Mouse (Mus musculus) heart, embryonic 16.5 days (tissue): Measurements from ENCODE around the gene Ccdc61. TPM values are rescaled to one million over a fixed set of nuclear protein-coding genes. Genes with fewer than 3 reads are reported as not detected.
A peak's percentile ranks its signal among the peaks of the same experiment; 100 is the strongest.
"Not testable (repeated sequence)": the region's sequence is repeated elsewhere in the genome, so short reads cannot be mapped to it uniquely, and the experiment has no call there.

ENCODE experiments used
- ATAC-seq: fragments of 200-750 bp; cut with Nextera tagmentation; replicated peaks from 2 replicates; pipeline ENCODE4 v1.8.0; 2017; ENCODE audit warnings: moderate number of reproducible peaks; ENCODE audit not compliant: insufficient read depth, low FRiP score; ENCODE audit errors: extremely low read depth
- H3K27ac ChIP-seq: fragments of 300-500 bp; sonication (generic); 2 replicates; pipeline ENCODE4 v1.5.1; 2014; ENCODE audit warnings: mild to moderate bottlenecking, low read length, control low read depth, moderate library complexity
- H3K27me3 ChIP-seq: fragments of 300-500 bp; sonication (generic); 2 replicates; pipeline ENCODE4 v1.6.1; 2014; ENCODE audit warnings: low read length, mixed read lengths; ENCODE audit not compliant: control insufficient read depth, insufficient read depth
- H3K36me3 ChIP-seq: fragments of 300-500 bp; sonication (generic); 2 replicates; pipeline ENCODE4 v1.6.1; 2014; ENCODE audit not compliant: control insufficient read depth, insufficient read depth
- H3K4me1 ChIP-seq: fragments of 300-500 bp; sonication (generic); 2 replicates; pipeline ENCODE4 v1.6.1; 2014; ENCODE audit warnings: low read length, mixed read lengths; ENCODE audit not compliant: control insufficient read depth, insufficient read depth
- H3K4me2 ChIP-seq: fragments of 300-500 bp; sonication (generic); 2 replicates; pipeline ENCODE4 v1.6.1; 2014; ENCODE audit warnings: low read depth, mild to moderate bottlenecking, control low read depth, low read length
- H3K4me3 ChIP-seq: fragments of 300-500 bp; sonication (generic); 2 replicates; pipeline ENCODE4 v1.5.1; 2014; ENCODE audit warnings: mild to moderate bottlenecking, control low read depth, low read length
- H3K9ac ChIP-seq: fragments of 300-500 bp; sonication (generic); 2 replicates; pipeline ENCODE4 v1.6.1; 2014; ENCODE audit warnings: low read length, control low read depth
- H3K9me3 ChIP-seq: fragments of 300-500 bp; sonication (generic); replicated peaks from 2 replicates; pipeline ENCODE4 v1.6.1; 2016; ENCODE audit warnings: low read length; ENCODE audit not compliant: control insufficient read depth
- WGBS: fragments of 180-500 bp; shearing (Covaris S2); extraction: QIAGEN DNeasy Blood & Tissue Kit; methylation state at CpG from one replicate; pipeline ENCODE4 v1.1.7; 2014; 5-methylcytosine and 5-hydroxymethylcytosine counted together
- polyA plus RNA-seq: library from polyadenylated mRNA; unstranded; fragments of >200 nt; fragmentation: Nextera tagmentation; extraction: Ambion mirVana; gene quantifications from 2 replicates; pipeline ENCODE4 v1.2.1, GENCODE M21; 2015

Ccdc61 gene
- polyA plus RNA-seq, 1 experiment from 2014 or later: 21.7 TPM

DNA sequence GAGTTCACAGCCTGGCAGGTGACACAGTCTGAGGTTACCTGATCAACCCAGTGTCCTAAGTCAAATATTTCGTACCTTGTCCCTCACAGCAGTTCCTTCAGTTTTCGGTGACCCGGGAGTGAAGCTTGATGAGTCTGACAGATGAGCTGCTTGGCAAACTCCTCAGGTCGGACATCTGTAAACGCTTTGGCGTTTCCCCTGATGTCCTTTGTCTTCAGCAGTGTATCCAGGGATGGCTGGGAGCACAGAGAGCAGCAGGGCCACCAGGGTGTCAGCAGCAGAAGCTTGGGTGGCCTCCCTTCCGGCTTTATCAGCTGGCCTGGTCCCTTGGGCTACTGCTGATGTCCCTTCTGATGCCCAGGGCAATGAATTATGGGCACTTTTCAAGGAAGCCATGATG, 31.5 kb downstream of the Ccdc61 start:
- H3K4me1 ChIP-seq: no peaks in the 10 kb centered on the region
- ATAC-seq: no peak
- no peak overlapping the region for H3K9ac ChIP-seq
- H3K4me2 ChIP-seq: no peak overlapping the region
- H3K36me3 ChIP-seq: no peaks in the 10 kb centered on the region
- no peaks in the 10 kb centered on the region for H3K9me3 ChIP-seq
- 64% methylated on average over 7 of the region's 7 CpGs for WGBS
- no peak overlapping the region for H3K4me3 ChIP-seq
- H3K27me3 ChIP-seq: no peaks in the 10 kb centered on the region
- no peak overlapping the region for H3K27ac ChIP-seq

DNA sequence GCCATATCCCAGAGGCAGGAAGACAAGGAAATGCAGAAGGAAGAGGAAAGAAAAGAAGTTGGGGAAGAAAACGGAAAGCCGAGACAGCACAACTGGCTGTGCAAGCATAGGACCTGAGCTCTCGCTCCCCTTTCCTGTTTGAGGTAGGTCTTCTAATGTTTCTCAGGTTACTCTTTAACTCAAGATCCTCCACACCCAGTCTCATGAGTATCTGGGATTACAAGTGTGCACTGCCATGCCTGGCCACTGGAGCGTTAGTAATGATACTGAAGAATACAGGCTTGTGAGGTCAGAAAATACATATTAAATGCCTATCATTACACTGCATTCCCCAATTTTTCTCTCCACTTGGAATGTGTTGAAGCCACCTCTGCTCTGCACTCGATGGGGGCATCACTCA, 34.8 kb downstream of the Ccdc61 start:
- Histone ChIP-seq H3K9ac (no peak overlapping the region), H3K9me3 (no peaks in the 10 kb centered on the region), H3K36me3 (no peaks in the 10 kb centered on the region), H3K4me3 (no peak overlapping the region), H3K4me1 (peaks cover 6% of the 10 kb centered on the region), H3K27ac (no peak overlapping the region), H3K27me3 (0 out of 2 replicates have a peak, but pooled peaks cover 2% of the 10 kb centered on the region), H3K4me2 (no peak overlapping the region)
- no peak for ATAC-seq
- WGBS: 77% methylated on average over 5 of the region's 5 CpGs

- Histone ChIP-seq H3K4me2 (peak overlapping the region; percentile 87), H3K9me3 (0 out of 2 replicates have a peak, but pooled peaks cover 2% of the 10 kb centered on the region), H3K9ac (peak overlapping the region; percentile 61), H3K4me1 (peaks cover 6% of the 10 kb centered on the region), H3K4me3 (peak overlapping the region; percentile 53), H3K27me3 (0 out of 2 replicates have a peak, but pooled peaks cover 2% of the 10 kb centered on the region), H3K27ac (no peak overlapping the region), H3K36me3 (no peaks in the 10 kb centered on the region)
- WGBS: under 1% methylated on average over 10 of the region's 10 CpGs
- ATAC-seq: peak; percentile 77
These were observed 37.0 kb downstream of the Ccdc61 start for GRCm38 (mm10) chr7:18873253-18873652.

- Histone ChIP-seq H3K4me3 (peak overlapping the region; percentile 53), H3K4me1 (peaks cover 6% of the 10 kb centered on the region), H3K9ac (peak overlapping the region; percentile 61; the same call in 1 of the 2 replicates), H3K9me3 (0 out of 2 replicates have a peak, but pooled peaks cover 2% of the 10 kb centered on the region), H3K36me3 (no peaks in the 10 kb centered on the region), H3K27ac (no peak overlapping the region), H3K4me2 (peak overlapping the region; percentile 87), H3K27me3 (0 out of 2 replicates have a peak, but pooled peaks cover 2% of the 10 kb centered on the region)
- 4% methylated on average over 7 of the region's 7 CpGs for WGBS
- no peak; the same call in 1 of the 2 replicates for ATAC-seq
These were observed 37.4 kb downstream of the Ccdc61 start for GRCm38 (mm10) chr7:18872816-18873215.

DNA sequence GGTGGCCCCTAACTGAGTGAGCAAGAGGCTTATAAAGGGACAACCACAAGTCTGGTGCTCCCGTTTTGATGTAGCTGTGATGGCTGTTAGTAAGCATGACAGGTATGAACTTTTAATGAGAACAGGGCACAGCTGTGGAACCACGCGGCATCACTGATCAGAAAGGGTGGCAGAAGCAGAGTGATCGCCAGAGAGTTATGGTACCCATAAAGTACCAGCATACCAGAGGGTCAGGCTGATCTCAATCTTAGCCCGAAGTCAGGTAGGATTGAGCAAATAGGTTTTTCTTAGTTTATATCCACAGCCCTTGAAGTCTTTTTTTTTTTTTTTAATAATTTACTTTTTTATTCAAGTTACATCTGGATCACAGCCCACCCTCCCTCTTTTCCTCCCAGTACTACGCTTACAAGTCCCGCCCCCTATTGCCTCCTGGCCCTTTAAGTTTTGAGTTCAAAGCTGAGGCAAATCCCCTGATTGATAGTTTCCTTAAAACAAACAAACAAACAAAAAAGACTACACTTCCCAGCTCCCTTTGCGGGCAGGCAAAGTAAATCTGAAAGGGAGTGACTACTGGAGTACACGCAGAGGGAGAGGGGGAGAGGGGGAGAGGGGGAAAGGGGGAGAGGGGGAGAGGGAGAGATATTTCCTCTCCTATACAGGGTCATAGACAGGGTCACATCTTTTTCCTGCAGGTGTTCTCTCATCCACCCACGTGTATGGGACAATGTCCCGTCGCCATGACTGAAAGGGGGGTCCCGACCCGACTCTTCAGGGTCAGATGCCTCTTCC, 38.0 kb downstream of the Ccdc61 start:
- 33% methylated on average over 13 of the region's 14 CpGs for WGBS
- Histone ChIP-seq H3K36me3 (no peaks in the 10 kb centered on the region), H3K9me3 (0 out of 2 replicates have a peak, but pooled peaks cover 2% of the 10 kb centered on the region), H3K4me2 (peak overlapping the region; percentile 87), H3K4me1 (peaks cover 6% of the 10 kb centered on the region), H3K4me3 (peak overlapping the region; percentile 53), H3K9ac (no peak overlapping the region), H3K27me3 (0 out of 2 replicates have a peak, but pooled peaks cover 2% of the 10 kb centered on the region), H3K27ac (no peak overlapping the region)
- no peak for ATAC-seq

DNA sequence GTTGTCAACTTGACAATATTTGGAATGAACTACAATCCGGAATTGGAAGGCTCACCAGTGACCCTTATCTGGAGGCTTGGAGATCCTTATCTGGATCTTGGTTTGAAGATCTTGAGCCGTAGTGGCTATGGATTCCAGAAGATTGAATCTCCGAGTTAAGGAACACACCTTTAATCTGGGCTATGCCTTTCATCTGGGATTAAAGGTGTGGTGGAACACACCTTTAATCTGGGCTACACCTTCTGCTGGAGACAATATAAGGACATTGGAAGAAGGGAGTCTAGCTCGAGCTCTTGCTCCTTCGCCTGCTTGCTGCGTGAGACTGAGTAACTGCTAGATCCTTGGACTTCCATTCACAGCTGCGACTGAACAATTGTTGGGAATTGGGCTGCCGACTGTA, 39.2 kb downstream of the Ccdc61 start, which contains the start of gene Pglyrp1:
Gene Pglyrp1, plus strand, starts transcription at position 301 of the 400 bp plus-strand sequence.
- not testable (repeated sequence) for H3K36me3 ChIP-seq, ATAC-seq, H3K4me1 ChIP-seq, H3K4me2 ChIP-seq, H3K27ac ChIP-seq, H3K4me3 ChIP-seq, H3K9me3 ChIP-seq, H3K9ac ChIP-seq, H3K27me3 ChIP-seq
- no CpG with 5 or more reads among the region's 8 CpGs for WGBS

- H3K4me3 ChIP-seq: no peak overlapping the region
- no peaks in the 10 kb centered on the region for H3K36me3 ChIP-seq
- 0 out of 2 replicates have a peak, but pooled peaks cover 2% of the 10 kb centered on the region for H3K27me3 ChIP-seq
- H3K4me1 ChIP-seq: peaks cover 6% of the 10 kb centered on the region
- ATAC-seq: no peak
- WGBS: 83% methylated on average over 2 of the region's 2 CpGs
- H3K4me2 ChIP-seq: no peak overlapping the region
- H3K9me3 ChIP-seq: 0 out of 2 replicates have a peak, but pooled peaks cover 2% of the 10 kb centered on the region
- H3K9ac ChIP-seq: no peak overlapping the region
- no peak overlapping the region for H3K27ac ChIP-seq
These were observed 41.7 kb downstream of the Ccdc61 start for GRCm38 (mm10) chr7:18868491-18868890.

GRCm38 (mm10) chr7:18862801-18863200, 47.4 kb downstream of the Ccdc61 start:
- Histone ChIP-seq H3K9me3 (peaks cover 4% of the 10 kb centered on the region; the same call in 1 of the 2 replicates), H3K4me1 (peaks cover 3% of the 10 kb centered on the region; the same call in 1 of the 2 replicates), H3K9ac (no peak overlapping the region), H3K36me3 (no peaks in the 10 kb centered on the region), H3K27ac (no peak overlapping the region), H3K27me3 (no peaks in the 10 kb centered on the region), H3K4me3 (no peak overlapping the region), H3K4me2 (no peak overlapping the region)
- WGBS: 79% methylated on average over 6 of the region's 6 CpGs
- ATAC-seq: no peak

DNA sequence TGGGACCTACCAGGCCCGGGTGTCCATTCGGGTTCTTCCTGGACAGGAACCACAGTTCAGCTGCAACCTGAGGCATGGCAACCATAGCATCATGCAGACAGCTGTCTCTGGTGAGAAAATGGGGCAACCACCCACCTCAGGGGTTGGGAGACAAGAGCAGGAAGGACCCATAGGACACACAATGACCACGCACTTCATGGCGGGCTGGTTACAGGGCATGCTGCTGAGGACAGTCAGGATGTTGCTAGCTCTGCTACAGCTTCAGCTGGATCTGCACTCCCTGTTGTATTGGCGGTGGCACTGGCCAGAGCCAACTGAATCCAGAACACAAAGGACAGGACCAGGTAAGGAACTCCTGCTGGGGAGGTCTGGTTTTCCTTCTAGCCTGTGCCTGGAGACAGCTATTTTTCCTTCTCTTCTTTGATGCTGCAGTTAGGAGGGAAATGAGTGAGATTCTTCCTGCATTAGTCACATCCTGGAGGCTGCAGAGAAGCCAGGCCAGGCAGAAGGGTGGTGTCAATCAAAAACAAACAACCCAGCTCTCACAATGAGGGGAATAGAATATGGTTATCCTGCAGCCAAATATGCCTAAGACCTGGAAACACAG, 51.8 kb downstream of the Ccdc61 start:
- Histone ChIP-seq H3K4me2 (no peak overlapping the region), H3K9ac (no peak overlapping the region), H3K36me3 (no peaks in the 10 kb centered on the region), H3K9me3 (peaks cover 4% of the 10 kb centered on the region; the same call in 1 of the 2 replicates), H3K27ac (peak overlapping the region; percentile 54), H3K27me3 (no peaks in the 10 kb centered on the region), H3K4me1 (peaks cover 3% of the 10 kb centered on the region; the same call in 1 of the 2 replicates), H3K4me3 (no peak overlapping the region)
- 62% methylated on average over 5 of the region's 5 CpGs for WGBS
- peak; percentile 76 for ATAC-seq
